Mouse (Mus musculus) C2C12 (cell line): ENCODE measurements at regions not wholly inside any gene's neighbourhood (a gene's known extent, or its start where the extent isn't known, plus 50 kb on each side); places are given as distances from the start of the nearest gene placed in this dataset.

Experiments
- H3K27me3 ChIP-seq: one replicate; pipeline ENCODE4 v1.6.1; 2011; ENCODE audit not compliant: control insufficient read depth, insufficient read depth, insufficient read length
- H3K36me3 ChIP-seq: one replicate; pipeline ENCODE4 v1.6.1; 2011; ENCODE audit not compliant: control insufficient read depth, insufficient read depth
- H3K4me3 ChIP-seq: one replicate; pipeline ENCODE4 v1.5.1; 2011; ENCODE audit warnings: mild to moderate bottlenecking, control low read depth; ENCODE audit not compliant: poor library complexity, insufficient read depth, severe bottlenecking
- H3K79me2 ChIP-seq: one replicate; pipeline ENCODE4 v1.6.1; 2011; ENCODE audit not compliant: control insufficient read depth, insufficient read depth
- H3K79me3 ChIP-seq: one replicate; pipeline ENCODE4 v1.6.1; 2011; ENCODE audit warnings: low read depth, control low read depth
- H3ac ChIP-seq: one replicate; pipeline ENCODE3; 2011; ENCODE audit warnings: low read depth; ENCODE audit not compliant: control insufficient read depth, insufficient read length
- CEBPB ChIP-seq: IDR thresholded peaks from one replicate; pipeline ENCODE4 v1.6.1; 2011; ENCODE audit warnings: low read depth, mild to moderate bottlenecking, control low read depth, moderate library complexity
- CTCF ChIP-seq: IDR thresholded peaks from one replicate; pipeline ENCODE4 v1.5.1; 2011; ENCODE audit not compliant: control insufficient read depth, insufficient read depth, insufficient read length
- FOSL1 ChIP-seq: IDR thresholded peaks from one replicate; pipeline ENCODE4 v1.8.0; 2011; ENCODE audit warnings: mild to moderate bottlenecking, low read length; ENCODE audit not compliant: poor library complexity, insufficient read depth, severe bottlenecking
- MAX ChIP-seq: IDR thresholded peaks from one replicate; pipeline ENCODE4 v1.6.1; 2011; ENCODE audit warnings: mild to moderate bottlenecking, control low read depth
- MYOD1 ChIP-seq: IDR thresholded peaks from one replicate; pipeline ENCODE4 v1.6.1; 2011; ENCODE audit warnings: low read depth; ENCODE audit not compliant: control insufficient read depth, insufficient read length
- MYOG ChIP-seq: IDR thresholded peaks from one replicate; pipeline ENCODE4 v1.6.1; 2011; ENCODE audit not compliant: control insufficient read depth, insufficient read length; ENCODE audit errors: extremely low read depth
- USF1 ChIP-seq: IDR thresholded peaks from one replicate; pipeline ENCODE4 v1.6.1; 2011; ENCODE audit warnings: low read depth, mild to moderate bottlenecking, control low read depth, moderate library complexity

- TF ChIP-seq MYOG (no peak), USF1 (no peak), MAX (no peak), MYOD1 (no peak), CTCF (no peak), CEBPB (no peak), FOSL1 (no peak)
- Histone ChIP-seq H3K79me3 (no peaks in the 10 kb centered on the region), H3K4me3 (no peak overlapping the region), H3K36me3 (no peaks in the 10 kb centered on the region), H3K27me3 (no peaks in the 10 kb centered on the region), H3K79me2 (no peaks in the 10 kb centered on the region), H3ac (no peak overlapping the region)
These were observed 239.9 kb downstream of the Rbm26 start for GRCm38 (mm10) chr14:104937083-104937864.

- no peaks in the 10 kb centered on the region for H3K36me3 ChIP-seq
These were observed 241.2 kb downstream of the Rbm26 start for GRCm38 (mm10) chr14:104935956-104936355.

GRCm38 (mm10) chr14:104905706-104906105 is 271.4 kb downstream of the Rbm26 start:
- Histone ChIP-seq H3K79me3 (no peaks in the 10 kb centered on the region), H3K4me3 (no peak overlapping the region)

More at GRCm38 (mm10) chr14:104935956-104936355, 241.2 kb downstream of the Rbm26 start:
- H3K4me3 ChIP-seq: no peak overlapping the region
- TF ChIP-seq MYOG: no peak
- no peaks in the 10 kb centered on the region for H3K79me3 ChIP-seq
- H3K79me2 ChIP-seq: no peaks in the 10 kb centered on the region
- no peak overlapping the region for H3ac ChIP-seq
- no peaks in the 10 kb centered on the region for H3K27me3 ChIP-seq

GRCm38 (mm10) chr14:104902120-104903027 is 274.8 kb downstream of the Rbm26 start:
- Histone ChIP-seq H3K79me3 (no peaks in the 10 kb centered on the region), H3ac (no peak overlapping the region), H3K4me3 (no peak overlapping the region), H3K36me3 (no peaks in the 10 kb centered on the region), H3K27me3 (no peaks in the 10 kb centered on the region), H3K79me2 (no peaks in the 10 kb centered on the region)
- no peak for TF ChIP-seq CTCF
- TF ChIP-seq MYOG: no peak
- TF ChIP-seq USF1: no peak
- TF ChIP-seq MYOD1: no peak
- TF ChIP-seq CEBPB: no peak
- no peak for TF ChIP-seq MAX
- no peak for TF ChIP-seq FOSL1

More at GRCm38 (mm10) chr14:104905706-104906105, 271.4 kb downstream of the Rbm26 start:
- no peaks in the 10 kb centered on the region for H3K36me3 ChIP-seq
- H3K27me3 ChIP-seq: no peaks in the 10 kb centered on the region
- TF ChIP-seq USF1: no peak
- no peak for TF ChIP-seq CTCF
- no peak for TF ChIP-seq MYOD1
- no peak for TF ChIP-seq MYOG
- no peak for TF ChIP-seq FOSL1
- TF ChIP-seq MAX: no peak
- TF ChIP-seq CEBPB: no peak
- H3ac ChIP-seq: no peak overlapping the region
- H3K79me2 ChIP-seq: no peaks in the 10 kb centered on the region

GRCm38 (mm10) chr14:104901072-104901471 is 276.1 kb downstream of the Rbm26 start:
- Histone ChIP-seq H3K36me3 (no peaks in the 10 kb centered on the region), H3K4me3 (no peak overlapping the region), H3K79me3 (no peaks in the 10 kb centered on the region), H3K79me2 (no peaks in the 10 kb centered on the region), H3K27me3 (no peaks in the 10 kb centered on the region), H3ac (no peak overlapping the region)
- TF ChIP-seq MYOG (no peak), CTCF (no peak), MYOD1 (no peak)

- Histone ChIP-seq H3K27me3 (no peaks in the 10 kb centered on the region), H3K79me3 (no peaks in the 10 kb centered on the region), H3K4me3 (no peak overlapping the region), H3K36me3 (no peaks in the 10 kb centered on the region), H3ac (no peak overlapping the region), H3K79me2 (no peaks in the 10 kb centered on the region)
- TF ChIP-seq FOSL1 (no peak), MYOD1 (no peak), MAX (no peak), CTCF (no peak), CEBPB (no peak), USF1 (no peak), MYOG (no peak)
These were observed 305.9 kb downstream of the Rbm26 start for GRCm38 (mm10) chr14:104871203-104871602.
